Mouse (Mus musculus) c-Kit-positive CD71-positive TER-119-positive erythroid progenitor cells, embryonic 14.5 days (primary cell): ENCODE data around the gene Spo11.
A peak's percentile ranks its signal among the peaks of the same experiment; 100 is the strongest.

Experiments
- DNase-seq: peaks from one replicate; pipeline ENCODE4 v3.0.0-alpha.2; 2013; ENCODE audit warnings: low spot score

Spo11 gene

GRCm38 (mm10) chr2:173034998-173035397 lies 57.5 kb downstream of the Spo11 start:
- DNase-seq: peak; percentile 87

DNA sequence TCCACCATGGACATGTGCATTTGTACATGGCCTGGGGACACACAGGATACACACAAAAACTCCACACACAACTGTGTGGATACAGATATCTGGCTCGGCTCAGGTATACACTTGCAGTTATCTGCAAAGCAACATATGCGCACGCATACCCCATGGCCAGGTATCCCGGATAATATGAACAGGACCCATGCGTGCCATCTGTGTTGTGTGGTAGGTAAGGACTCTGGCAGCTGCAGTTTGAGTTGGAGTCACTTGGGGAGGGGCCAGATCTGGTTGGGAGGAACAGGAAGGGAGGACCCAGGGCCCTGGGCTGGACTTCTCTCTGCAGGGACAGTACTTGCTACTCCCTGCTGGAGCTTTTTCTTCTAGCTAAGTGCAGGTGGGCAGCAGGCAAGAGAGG lies 58.2 kb downstream of the Spo11 start:
- DNase-seq: peak; percentile 47

DNA sequence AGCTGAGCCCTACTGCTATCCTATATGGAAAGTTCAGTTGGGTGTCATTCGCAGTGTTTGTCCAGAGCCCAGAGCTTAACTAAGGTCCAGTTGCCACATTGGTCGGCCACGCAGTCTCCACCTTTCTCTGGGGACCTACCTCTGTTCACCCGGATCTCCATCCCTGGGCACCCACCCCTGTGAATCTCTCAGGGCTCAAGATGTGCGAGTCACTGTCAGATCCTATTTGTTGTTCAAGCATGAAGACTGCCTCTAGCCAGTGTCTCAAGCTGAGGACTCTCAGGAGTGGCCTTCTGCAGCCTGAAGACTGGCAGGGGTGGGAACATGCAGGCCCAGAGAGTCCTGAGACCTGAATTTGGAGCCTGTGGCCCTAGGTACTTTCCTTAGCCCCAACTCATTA lies 58.6 kb downstream of the Spo11 start:
- no peak for DNase-seq

DNA sequence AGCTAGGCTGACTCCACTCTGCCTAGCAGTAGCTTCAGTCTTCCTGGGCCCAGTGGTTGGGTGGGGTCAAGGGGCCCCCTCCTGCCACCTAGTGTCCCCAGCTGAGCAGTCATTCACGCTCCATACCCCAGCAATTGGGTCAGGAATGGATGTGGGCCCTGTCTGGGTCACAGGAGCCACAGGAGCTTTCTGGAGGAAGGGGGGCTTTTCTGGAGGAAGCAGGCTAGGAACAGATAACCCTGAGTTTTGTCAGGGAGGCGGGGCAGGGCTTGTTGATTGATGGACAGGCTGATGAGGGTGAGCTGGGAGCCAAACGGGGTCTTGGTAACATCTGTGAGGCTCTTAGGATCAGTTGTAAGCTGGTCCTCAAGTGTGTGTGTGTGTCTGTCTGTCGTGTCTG lies 59.1 kb downstream of the Spo11 start:
- peak; percentile 61 for DNase-seq

DNA sequence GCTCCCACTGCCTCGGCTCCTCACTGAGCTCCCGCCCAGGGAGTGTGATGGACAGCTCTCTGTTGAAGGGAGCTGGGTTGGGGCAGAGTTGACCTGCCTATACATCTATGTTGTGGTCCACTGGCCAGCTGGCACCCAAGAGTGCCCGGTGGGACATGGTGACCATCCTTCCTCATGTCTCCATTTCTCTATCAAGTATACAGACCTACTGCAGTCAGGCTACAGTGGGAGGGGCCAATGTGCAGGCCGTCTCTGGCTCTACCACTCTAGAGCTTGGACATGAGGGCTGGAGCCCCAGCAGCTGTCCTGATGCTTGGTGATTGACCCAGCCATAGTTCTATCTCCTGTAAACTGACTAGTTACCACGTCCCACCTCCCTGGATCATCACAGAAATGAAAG lies 59.8 kb downstream of the Spo11 start:
- peak; percentile 53 for DNase-seq

DNA sequence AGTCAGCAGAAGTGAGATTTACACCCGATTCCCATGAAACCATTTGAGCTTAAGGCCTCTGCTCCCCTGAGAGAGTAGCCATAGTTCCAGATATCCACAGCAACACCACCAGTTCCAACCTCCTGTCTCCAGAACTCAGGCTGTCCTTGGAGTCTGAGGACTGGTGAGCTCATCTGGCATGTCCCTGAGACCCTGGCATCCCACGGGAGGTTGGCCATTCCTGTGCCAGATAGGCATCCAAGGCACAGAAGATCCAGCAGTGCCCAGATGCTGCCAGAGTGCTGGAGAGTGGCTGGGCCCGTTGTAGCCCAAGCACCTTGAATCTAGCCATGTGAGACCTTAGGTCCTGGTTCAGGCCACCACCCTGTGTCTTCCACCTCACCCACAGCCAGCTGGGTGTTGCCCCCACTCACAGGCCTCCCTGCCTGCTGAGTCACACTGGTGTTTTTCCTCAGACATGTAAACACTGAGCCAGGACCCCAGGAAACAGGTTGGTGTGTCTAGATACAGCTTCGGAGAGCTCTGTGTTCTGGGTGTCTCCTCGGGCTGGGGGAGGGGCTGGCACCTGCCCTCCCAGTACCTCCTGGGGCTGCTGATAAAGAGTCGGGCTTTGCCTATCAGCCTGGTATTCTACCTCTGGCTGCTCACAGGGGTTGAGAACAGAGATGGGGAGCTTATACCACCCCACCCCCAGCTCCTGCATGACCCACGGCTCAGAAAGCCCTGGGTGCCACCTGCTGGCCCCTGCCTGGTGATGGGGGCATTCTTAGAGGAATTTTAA lies 60.5 kb downstream of the Spo11 start:
- peak; percentile 94 for DNase-seq

- no peak for DNase-seq
These were observed 61.5 kb downstream of the Spo11 start for GRCm38 (mm10) chr2:173039041-173039440.

- DNase-seq: no peak
These were observed 63.3 kb downstream of the Spo11 start for GRCm38 (mm10) chr2:173040803-173041202.

GRCm38 (mm10) chr2:173041242-173041641 lies 63.7 kb downstream of the Spo11 start:
- DNase-seq: no peak

DNA sequence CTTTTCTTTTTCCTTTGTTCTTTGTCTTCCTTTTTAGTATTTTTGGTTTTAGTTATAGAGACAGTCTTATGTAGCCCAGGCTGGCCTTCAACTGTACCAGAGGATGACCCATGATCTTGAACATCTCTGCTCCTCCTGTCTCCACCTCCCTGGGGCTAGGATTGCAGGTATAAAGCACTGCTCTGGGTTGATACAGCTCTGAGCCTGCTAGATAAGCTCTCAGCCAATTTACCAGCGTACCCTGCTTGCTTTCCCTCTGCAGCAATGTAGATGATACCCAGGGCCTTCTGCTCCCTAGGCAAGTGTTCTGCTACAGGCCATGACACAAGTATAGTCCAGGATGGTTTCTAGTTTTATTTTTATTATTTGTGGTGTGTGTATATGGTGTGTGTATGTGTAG lies 64.4 kb downstream of the Spo11 start:
- DNase-seq: no peak

DNA sequence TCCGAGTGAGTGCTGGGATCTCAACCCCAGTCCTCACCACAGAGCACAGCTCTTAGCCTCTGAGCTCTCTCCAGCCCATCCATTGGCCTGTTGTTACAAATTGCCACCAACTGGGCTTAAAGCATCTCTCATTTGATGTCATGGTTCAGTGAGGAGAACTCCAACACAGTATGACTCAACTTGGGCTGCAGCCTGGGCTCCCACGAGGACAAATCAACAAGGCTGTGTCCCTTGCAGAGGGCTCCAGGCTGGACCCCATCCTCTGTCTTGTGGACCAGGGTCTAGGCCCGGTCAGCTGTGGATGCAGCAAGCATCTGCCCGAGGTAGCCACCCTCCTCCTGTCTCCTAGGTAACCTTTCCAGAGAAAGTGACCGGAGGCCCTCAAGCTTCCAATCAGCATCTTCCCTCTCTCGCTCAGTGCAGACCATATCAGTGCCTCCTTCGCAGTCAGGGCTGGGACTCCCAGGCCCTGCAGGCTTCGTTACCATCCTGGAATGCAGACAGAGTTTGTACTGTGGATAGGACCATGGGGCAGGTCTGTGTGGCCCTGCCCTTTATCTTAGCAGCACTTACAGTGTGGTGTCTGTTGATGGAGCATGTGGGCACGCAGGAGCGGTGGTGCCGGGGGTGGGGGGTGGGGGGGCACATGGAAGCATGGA lies 65.1 kb downstream of the Spo11 start:
- DNase-seq: no peak
